Mouse (Mus musculus): ENCODE measurements around the gene Alg14. TPM values are rescaled to one million over a fixed set of nuclear protein-coding genes. Genes with fewer than 3 reads are reported as not detected.

The Alg14 gene
- polyA plus RNA-seq, 1 experiment from 2014 or later: 37.9 TPM

GRCm38 (mm10) chr3:121396561-121396960 is 105.0 kb downstream of the Alg14 start:
- 69% methylated on average over 7 of the region's 7 CpGs for WGBS
- Histone ChIP-seq H3K27ac (replicated peaks) (no peak overlapping the region), H3K4me3 (replicated peaks) (no peak overlapping the region), H3K27me3 (replicated peaks) (no peaks in the 10 kb centered on the region), H3K4me1 (no peaks in the 10 kb centered on the region), H3K36me3 (no peaks in the 10 kb centered on the region), H3K4me2 (no peak overlapping the region), H3K9me3 (replicated peaks) (no peaks in the 10 kb centered on the region), H3K9ac (replicated peaks) (no peak overlapping the region)
- ATAC-seq (ENCODE audit: low FRiP score): no peak

GRCm38 (mm10) chr3:121397007-121397406 is 105.4 kb downstream of the Alg14 start:
- H3K4me2 ChIP-seq: no peak overlapping the region
- no peak overlapping the region for H3K27ac ChIP-seq (replicated peaks)
- no peaks in the 10 kb centered on the region for H3K4me1 ChIP-seq
- H3K27me3 ChIP-seq (replicated peaks): no peaks in the 10 kb centered on the region
- WGBS: 83% methylated on average over 6 of the region's 6 CpGs
- H3K36me3 ChIP-seq: no peaks in the 10 kb centered on the region
- no peaks in the 10 kb centered on the region for H3K9me3 ChIP-seq (replicated peaks)
- ATAC-seq (ENCODE audit: low FRiP score): no peak
- no peak overlapping the region for H3K4me3 ChIP-seq (replicated peaks)
- no peak overlapping the region for H3K9ac ChIP-seq (replicated peaks)

- Histone ChIP-seq H3K4me2 (no peak overlapping the region), H3K9ac (replicated peaks) (no peak overlapping the region), H3K27ac (replicated peaks) (no peak overlapping the region), H3K4me1 (no peaks in the 10 kb centered on the region), H3K36me3 (no peaks in the 10 kb centered on the region), H3K4me3 (replicated peaks) (no peak overlapping the region), H3K27me3 (replicated peaks) (no peaks in the 10 kb centered on the region), H3K9me3 (replicated peaks) (no peaks in the 10 kb centered on the region)
- 86% methylated on average over 4 of the region's 4 CpGs for WGBS
- no peak for ATAC-seq (ENCODE audit: low FRiP score)
Measured at GRCm38 (mm10) chr3:121401384-121401783, 109.8 kb downstream of the Alg14 start.

GRCm38 (mm10) chr3:121402096-121402495 is 110.5 kb downstream of the Alg14 start:
- Histone ChIP-seq H3K27ac (replicated peaks) (no peak overlapping the region), H3K4me1 (no peaks in the 10 kb centered on the region), H3K9ac (replicated peaks) (no peak overlapping the region), H3K4me2 (no peak overlapping the region), H3K9me3 (replicated peaks) (no peaks in the 10 kb centered on the region), H3K4me3 (replicated peaks) (no peak overlapping the region), H3K27me3 (replicated peaks) (no peaks in the 10 kb centered on the region), H3K36me3 (no peaks in the 10 kb centered on the region)
- 95% methylated on average over 6 of the region's 6 CpGs for WGBS
- ATAC-seq (ENCODE audit: low FRiP score): no peak

- Histone ChIP-seq H3K27me3 (replicated peaks) (no peaks in the 10 kb centered on the region), H3K4me2 (no peak overlapping the region), H3K9ac (replicated peaks) (no peak overlapping the region), H3K36me3 (no peaks in the 10 kb centered on the region), H3K4me3 (replicated peaks) (no peak overlapping the region), H3K9me3 (replicated peaks) (no peaks in the 10 kb centered on the region), H3K4me1 (no peaks in the 10 kb centered on the region), H3K27ac (replicated peaks) (no peak overlapping the region)
- WGBS: 35% methylated on average over 5 of the region's 5 CpGs
- no peak for ATAC-seq (ENCODE audit: low FRiP score)
Measured at GRCm38 (mm10) chr3:121403449-121403848, 111.9 kb downstream of the Alg14 start.

- Histone ChIP-seq H3K36me3 (no peaks in the 10 kb centered on the region), H3K4me3 (replicated peaks) (no peak overlapping the region), H3K27ac (replicated peaks) (no peak overlapping the region), H3K9ac (replicated peaks) (no peak overlapping the region), H3K9me3 (replicated peaks) (no peaks in the 10 kb centered on the region), H3K27me3 (replicated peaks) (no peaks in the 10 kb centered on the region), H3K4me2 (no peak overlapping the region), H3K4me1 (no peaks in the 10 kb centered on the region)
- WGBS: 93% methylated on average over 5 of the region's 5 CpGs
- no peak for ATAC-seq (ENCODE audit: low FRiP score)
Measured at GRCm38 (mm10) chr3:121405101-121405500, 113.5 kb downstream of the Alg14 start.

GRCm38 (mm10) chr3:121407417-121407816 is 115.8 kb downstream of the Alg14 start:
- no peaks in the 10 kb centered on the region for H3K36me3 ChIP-seq
- no peak overlapping the region for H3K27ac ChIP-seq (replicated peaks)
- no peak overlapping the region for H3K4me2 ChIP-seq
- 83% methylated on average over 9 of the region's 9 CpGs for WGBS
- ATAC-seq (ENCODE audit: low FRiP score): no peak
- H3K27me3 ChIP-seq (replicated peaks): no peaks in the 10 kb centered on the region
- H3K4me1 ChIP-seq: no peaks in the 10 kb centered on the region
- H3K9me3 ChIP-seq (replicated peaks): no peaks in the 10 kb centered on the region
- no peak overlapping the region for H3K4me3 ChIP-seq (replicated peaks)
- no peak overlapping the region for H3K9ac ChIP-seq (replicated peaks)

GRCm38 (mm10) chr3:121408386-121408785 is 116.8 kb downstream of the Alg14 start:
- H3K27me3 ChIP-seq (replicated peaks): no peaks in the 10 kb centered on the region
- no peaks in the 10 kb centered on the region for H3K36me3 ChIP-seq
- no peaks in the 10 kb centered on the region for H3K9me3 ChIP-seq (replicated peaks)
- ATAC-seq (ENCODE audit: low FRiP score): no peak
- no peak overlapping the region for H3K9ac ChIP-seq (replicated peaks)
- H3K27ac ChIP-seq (replicated peaks): no peak overlapping the region
- H3K4me3 ChIP-seq (replicated peaks): no peak overlapping the region
- 89% methylated on average over 3 of the region's 3 CpGs for WGBS
- no peak overlapping the region for H3K4me2 ChIP-seq
- H3K4me1 ChIP-seq: no peaks in the 10 kb centered on the region

DNA sequence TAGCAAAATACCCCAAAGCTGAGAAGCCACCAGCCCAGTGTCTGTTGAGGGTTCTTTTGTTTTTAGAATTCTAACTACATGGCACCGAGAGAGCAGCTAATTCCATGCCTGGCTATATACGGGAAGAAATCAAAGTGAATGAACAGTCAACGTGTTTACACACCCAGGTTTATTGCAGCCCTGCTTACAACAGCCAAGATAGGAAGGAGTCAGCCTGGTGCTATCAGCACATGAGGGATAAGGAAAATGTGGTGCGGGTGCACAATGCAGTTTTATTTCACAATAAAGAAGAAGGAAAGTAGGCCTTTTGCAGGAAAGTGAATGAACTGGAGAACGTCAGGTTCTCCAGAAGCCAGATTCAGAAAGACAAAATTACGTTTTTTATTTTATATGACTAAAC is 119.9 kb downstream of the Alg14 start:
- Histone ChIP-seq H3K4me2 (no peak overlapping the region), H3K27me3 (replicated peaks) (no peaks in the 10 kb centered on the region), H3K9me3 (replicated peaks) (no peaks in the 10 kb centered on the region), H3K27ac (replicated peaks) (no peak overlapping the region), H3K4me1 (no peaks in the 10 kb centered on the region), H3K36me3 (no peaks in the 10 kb centered on the region), H3K4me3 (replicated peaks) (no peak overlapping the region), H3K9ac (replicated peaks) (no peak overlapping the region)
- no peak for ATAC-seq (ENCODE audit: low FRiP score)
- 38% methylated on average over 6 of the region's 6 CpGs for WGBS

Other genes with a start within 250 kb of the Alg14 start
- 5.4 and 6.0 TPM in 2 replicates for gene Rwdd3, start 120.1 kb upstream of the Alg14 start, polyA plus RNA-seq (2015; fragmentation: Nextera tagmentation; extraction: Ambion mirVana)
- 2.5 and 2.6 TPM in 2 replicates for gene Tmem56, start 8.7 kb upstream of the Alg14 start, polyA plus RNA-seq (2015; fragmentation: Nextera tagmentation; extraction: Ambion mirVana)
- gene Cnn3, start 134.7 kb downstream of the Alg14 start, polyA plus RNA-seq (2015; fragmentation: Nextera tagmentation; extraction: Ambion mirVana): 381 and 465 TPM in 2 replicates
- 1.2 and 2.9 TPM in 2 replicates for gene Slc44a3, start 240.6 kb downstream of the Alg14 start, polyA plus RNA-seq (2015; fragmentation: Nextera tagmentation; extraction: Ambion mirVana)